Mouse (Mus musculus) lung, adult 2 months (tissue): ENCODE data around the gene Gna15.

Experiments
- CTCF ChIP-seq: fragments of 200-500 bp; IDR thresholded peaks from 2 replicates; pipeline ENCODE4 v1.5.1; 2011; ENCODE audit warnings: mild to moderate bottlenecking, low read length, control low read depth; ENCODE audit not compliant: insufficient read depth
- POLR2A ChIP-seq: fragments of 200-500 bp; IDR thresholded peaks from 2 replicates; pipeline ENCODE4 v1.6.1; 2011; ENCODE audit warnings: low read depth, mild to moderate bottlenecking, control low read depth, low read length, borderline replicate concordance; ENCODE audit errors: extremely low read depth

DNA sequence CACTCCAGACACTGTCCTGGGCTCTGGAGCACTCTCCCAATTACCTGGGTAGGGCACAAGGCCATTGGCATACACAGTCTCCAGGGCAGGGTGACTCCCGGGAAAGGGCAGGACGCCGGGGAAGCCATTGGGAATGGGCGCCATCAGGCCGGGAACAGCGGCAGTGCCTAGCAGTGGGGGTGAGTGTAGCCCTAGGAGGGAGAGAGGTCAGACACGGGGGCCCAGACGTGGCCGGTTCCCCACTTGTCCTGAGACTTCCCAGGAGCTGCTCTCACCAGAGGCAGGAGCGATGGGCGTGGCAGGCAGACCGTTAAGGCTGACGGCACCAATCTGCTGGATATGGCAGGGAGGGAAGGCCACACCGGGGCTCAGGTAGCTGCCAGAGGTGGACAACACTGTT lies 57.1 kb downstream of the Gna15 start:
- TF ChIP-seq CTCF, result no peak
- TF ChIP-seq POLR2A, result no peak
